21 mouse cellular contexts compared by ENCODE assay signal in genomic region chr4:145045312-145046031, GRCm38 (mm10).
DNase-seq lines count a peak whose midpoint lies in the region; ATAC-seq and TF ChIP-seq lines count a peak whose summit lies in the region.
"Had no signal": no experiment of that assay in that cellular context is flagged by ENCODE, and none has a peak within 500 bp of the region (broad histone marks: within the 10 kb centered on the region; RNA-seq: fewer than 3 reads in every experiment).

No protein-coding gene starts in this region.

- peaks cover 9% of the 10 kb centered on the region; the same call in 1 of the 2 replicates for H3K36me3 ChIP-seq in stomach, postnatal 0 days (ENCODE audit: control insufficient read depth, insufficient read depth, low read length)

- ATAC-seq in activated CD4-positive, CD25-positive, alpha-beta regulatory T cell, adult 4 months: peak; percentile 97
- ATAC-seq in stomach, postnatal 0 days (ENCODE audit: low FRiP score, low TSS enrichment): no peak
- ATAC-seq: forebrain, embryonic 15.5 days; midbrain, embryonic 16.5 days had no signal

- no peak overlapping the region for H3K4me3 ChIP-seq in gastrocnemius, adult 2 months
- H3K4me3 ChIP-seq in stomach, postnatal 0 days (ENCODE audit: low read depth, low read length): no peak overlapping the region
- H3K4me3 ChIP-seq in lung, adult 2 months (replicated peaks; ENCODE audit: extremely low read depth, low read depth, low read length): no peak overlapping the region
- H3K4me3 ChIP-seq: erythroblast, embryonic 14.5 days; forebrain, embryonic 15.5 days; hindbrain, embryonic 13.5 days; limb, embryonic 13.5 days; liver, embryonic 15.5 days; neural tube, embryonic 12.5 days had no signal

- H3K4me1 ChIP-seq in stomach, postnatal 0 days (replicated peaks; ENCODE audit: control insufficient read depth, insufficient read depth): no peaks in the 10 kb centered on the region
- peaks cover 5% of the 10 kb centered on the region for H3K4me1 ChIP-seq in lung, adult 2 months (ENCODE audit: control insufficient read depth, insufficient read depth, low read length)
- H3K4me1 ChIP-seq: forebrain, embryonic 15.5 days had no signal

- H3K4me2 ChIP-seq in stomach, postnatal 0 days (replicated peaks; ENCODE audit: low read depth): no peak overlapping the region
- H3K4me2 ChIP-seq: forebrain, embryonic 15.5 days; hindbrain, embryonic 13.5 days; limb, embryonic 13.5 days; liver, embryonic 15.5 days; neural tube, embryonic 12.5 days had no signal

- TF ChIP-seq POLR2A in lung, adult 2 months (IDR thresholded peaks at IDR 0.05; ENCODE audit: borderline replicate concordance, extremely low read depth, low read depth, low read length): no peak

- H3K9ac ChIP-seq in stomach, postnatal 0 days (ENCODE audit: low read length): no peak overlapping the region
- H3K9ac ChIP-seq: forebrain, embryonic 15.5 days; hindbrain, embryonic 13.5 days; limb, embryonic 13.5 days; liver, embryonic 15.5 days; neural tube, embryonic 12.5 days had no signal

- TF ChIP-seq CTCF in gastrocnemius, adult 2 months (IDR thresholded peaks at IDR 0.05): no peak
- no peak for TF ChIP-seq CTCF in stomach, postnatal 0 days (IDR thresholded peaks at IDR 0.05; ENCODE audit: low read depth)
- no peak for TF ChIP-seq CTCF in lung, adult 2 months (IDR thresholded peaks at IDR 0.05; ENCODE audit: insufficient read depth, low read length)

- H3K9me3 ChIP-seq in stomach, postnatal 0 days (ENCODE audit: control insufficient read depth, low read length): no peaks in the 10 kb centered on the region
- H3K9me3 ChIP-seq: forebrain, embryonic 15.5 days; hindbrain, embryonic 13.5 days; limb, embryonic 13.5 days; liver, embryonic 15.5 days; neural tube, embryonic 12.5 days had no signal

- DNase-seq in gastrocnemius, adult 2 months: peak; percentile 38
- no peak for DNase-seq in gastrocnemius, postnatal 36 days
- DNase-seq in A20 (ENCODE audit: low read depth, low spot score): peak; percentile 81
- DNase-seq in naive thymus-derived CD4-positive, alpha-beta T cell, adult 2 months (ENCODE audit: low read depth): peak; percentile 67
- no peak for DNase-seq in stomach, postnatal 0 days (ENCODE audit: low spot score)
- no peak for DNase-seq in kidney, postnatal 25 days
- DNase-seq in lung, adult 2 months: no peak
- DNase-seq: adrenal gland, adult 2 months; cerebellum, adult 11-12 months; kidney, adult 11 months; kidney, postnatal 36 days; lung, postnatal 10 days; thymus, postnatal 25 days had no signal

- TF ChIP-seq EP300 in stomach, postnatal 0 days (optimal IDR thresholded peaks at IDR 0.05): no peak

- intact Hi-C loops in gastrocnemius, adult 2 months (cut with DNase I): no loop called here
- intact Hi-C loops in gastrocnemius, postnatal 36 days (cut with DNase I): no loop called here

- H3K27me3 ChIP-seq in stomach, postnatal 0 days (ENCODE audit: control insufficient read depth, insufficient read depth, low read length): no peaks in the 10 kb centered on the region
- H3K27me3 ChIP-seq: forebrain, embryonic 15.5 days; hindbrain, embryonic 13.5 days; limb, embryonic 13.5 days; liver, embryonic 15.5 days; neural tube, embryonic 12.5 days had no signal

- WGBS in stomach, postnatal 0 days: 63% methylated on average over 5 of the region's 5 CpGs
- 59% methylated on average over 5 of the region's 5 CpGs for WGBS in lung, adult 2 months

- H3K27ac ChIP-seq in gastrocnemius, adult 2 months: peak overlapping the region; percentile 50
- H3K27ac ChIP-seq in stomach, postnatal 0 days (replicated peaks): no peak overlapping the region
- H3K27ac ChIP-seq: forebrain, embryonic 15.5 days; hindbrain, embryonic 13.5 days; limb, embryonic 13.5 days; liver, embryonic 15.5 days; neural tube, embryonic 12.5 days had no signal

Comparison
In these comparisons a context has a peak if more than half of its experiments do, and no peak if none do; other contexts are left out.
1. DNase-seq: peak in gastrocnemius, adult 2 months (single experiment), A20 (single experiment) and naive thymus-derived CD4-positive, alpha-beta T cell, adult 2 months (single experiment); none in gastrocnemius, postnatal 36 days (0 of 2), stomach, postnatal 0 days (single experiment), kidney, postnatal 25 days (0 of 2) and lung, adult 2 months (single experiment).